Mouse (Mus musculus) c-Kit-positive CD71-positive TER-119-negative erythroid progenitor cells, embryonic 14.5 days (primary cell): ENCODE results near the gene Gp5.
"Not testable (repeated sequence)": the region's sequence is repeated elsewhere in the genome, so short reads cannot be mapped to it uniquely, and the experiment has no call there.

Source experiments
- DNase-seq: peaks from one replicate; pipeline ENCODE4 v3.0.0-alpha.2; 2013; ENCODE audit warnings: low read depth

Gp5 gene

DNA sequence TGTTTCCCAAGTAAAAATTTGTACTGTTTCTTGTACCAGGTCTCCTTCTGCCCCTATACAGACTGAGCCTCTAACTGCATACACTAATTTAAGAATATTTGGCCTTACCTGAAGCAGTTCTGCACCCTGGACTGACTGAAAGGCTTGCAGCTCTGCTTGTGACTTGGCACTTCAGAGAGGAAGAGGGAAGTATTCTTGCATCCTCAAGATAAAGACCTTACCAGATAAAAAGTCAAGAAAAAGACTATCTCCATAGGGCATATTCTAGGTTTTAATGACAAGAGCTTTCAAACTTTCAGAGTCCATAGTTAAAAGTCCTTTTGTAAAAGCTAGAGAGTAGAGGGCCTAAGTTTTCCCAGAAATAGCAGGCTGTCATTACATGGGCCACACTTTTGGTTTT is at the start of gene Gp5:
Gene Gp5 (minus strand): TSS at position 133 of the 400 bp plus-strand sequence.
- DNase-seq = peak; percentile 48

DNA sequence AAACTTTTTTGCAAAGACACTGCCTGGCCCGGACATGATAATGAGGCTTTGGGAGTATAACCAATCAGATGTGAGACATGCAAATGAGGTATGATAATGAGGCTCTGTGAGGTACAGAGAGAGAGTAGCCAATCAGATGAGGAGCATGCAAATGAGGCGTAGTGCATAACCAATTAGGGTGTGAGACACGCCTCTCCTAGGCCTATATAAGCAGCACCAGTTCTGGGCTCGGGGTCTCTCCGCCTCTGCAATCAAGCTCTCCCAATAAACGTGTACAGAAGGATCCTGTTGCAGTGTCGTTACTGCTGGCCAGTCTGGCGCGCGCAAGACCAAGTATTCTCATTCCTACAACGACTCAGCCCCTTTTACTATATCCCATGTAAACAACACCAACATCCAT is 42.9 kb upstream of the Gp5 start:
- DNase-seq = not testable (repeated sequence)

DNA sequence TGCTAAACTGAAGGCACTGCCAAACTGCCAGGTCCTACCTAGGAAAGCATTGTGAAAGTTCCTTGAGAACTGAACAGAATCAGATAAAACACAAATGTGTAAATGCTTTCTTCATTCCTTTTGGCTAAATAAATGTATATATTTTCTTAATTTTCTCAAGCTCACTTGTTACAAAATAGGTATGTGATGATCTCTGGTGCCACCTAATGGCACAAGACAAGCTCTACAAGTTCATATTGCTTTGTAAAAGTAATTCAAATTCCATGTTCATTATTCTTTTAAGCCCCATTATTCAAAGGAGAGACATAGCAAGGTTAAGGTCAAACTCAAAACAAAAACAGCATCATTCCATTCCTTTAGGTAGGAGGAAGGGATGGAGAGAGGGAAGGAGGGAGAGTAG is 3.7 kb upstream of the Gp5 start:
- DNase-seq = peak; percentile 55

DNA sequence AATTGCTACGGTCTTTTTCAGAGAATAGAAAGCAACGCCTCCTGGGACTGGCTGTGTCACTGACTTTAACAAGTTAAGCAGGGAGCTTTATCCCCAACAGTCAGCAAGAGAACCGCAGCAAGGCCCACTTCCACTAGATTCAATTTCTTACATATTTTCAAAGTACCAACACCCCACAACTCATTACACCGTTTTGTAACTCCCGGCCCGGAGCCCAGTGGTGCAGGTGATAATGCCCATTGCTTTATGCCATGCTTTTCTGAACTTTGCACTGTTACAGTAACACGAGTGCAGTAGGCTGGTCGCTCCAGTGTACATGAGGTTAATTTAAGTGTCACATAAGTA is 436 bp downstream of the Gp5 start:
- DNase-seq = no peak

DNA sequence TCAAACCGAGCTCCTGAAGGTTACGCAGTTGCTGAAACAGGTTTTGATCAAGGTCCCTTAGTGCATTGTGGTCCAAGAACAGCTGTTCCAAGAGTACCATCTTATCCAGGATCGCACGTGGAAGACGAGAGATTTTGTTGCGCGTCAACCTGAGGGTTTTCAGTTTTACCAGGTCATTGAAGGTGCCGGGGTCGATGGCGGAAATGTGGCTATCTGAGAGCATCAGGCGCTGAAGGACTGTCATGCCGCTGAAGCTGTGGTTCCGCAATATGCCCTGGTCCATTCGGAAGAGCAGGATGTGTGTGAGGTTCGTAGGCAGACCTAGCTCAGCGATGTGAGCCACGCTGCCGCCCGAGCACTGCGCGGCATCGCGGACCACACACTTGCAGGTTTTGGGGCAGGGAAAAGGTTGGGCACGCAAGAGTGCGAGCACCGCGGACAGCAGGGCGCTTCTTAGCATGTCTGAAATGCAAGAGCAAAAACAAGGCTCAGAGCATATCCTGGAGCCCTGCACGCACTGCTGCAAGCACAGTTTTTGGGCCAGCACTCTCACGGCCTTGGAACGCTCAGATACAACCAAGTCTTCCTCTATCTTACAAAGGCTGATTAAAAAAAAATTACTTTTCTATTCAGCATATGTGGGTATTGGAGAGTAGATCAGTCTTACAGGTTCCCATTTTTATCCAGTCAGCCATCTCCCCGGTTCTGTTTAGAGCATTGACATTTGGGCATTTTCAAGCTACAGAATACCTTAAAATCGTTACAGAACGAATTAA is 996 bp downstream of the Gp5 start:
- no peak for DNase-seq

DNA sequence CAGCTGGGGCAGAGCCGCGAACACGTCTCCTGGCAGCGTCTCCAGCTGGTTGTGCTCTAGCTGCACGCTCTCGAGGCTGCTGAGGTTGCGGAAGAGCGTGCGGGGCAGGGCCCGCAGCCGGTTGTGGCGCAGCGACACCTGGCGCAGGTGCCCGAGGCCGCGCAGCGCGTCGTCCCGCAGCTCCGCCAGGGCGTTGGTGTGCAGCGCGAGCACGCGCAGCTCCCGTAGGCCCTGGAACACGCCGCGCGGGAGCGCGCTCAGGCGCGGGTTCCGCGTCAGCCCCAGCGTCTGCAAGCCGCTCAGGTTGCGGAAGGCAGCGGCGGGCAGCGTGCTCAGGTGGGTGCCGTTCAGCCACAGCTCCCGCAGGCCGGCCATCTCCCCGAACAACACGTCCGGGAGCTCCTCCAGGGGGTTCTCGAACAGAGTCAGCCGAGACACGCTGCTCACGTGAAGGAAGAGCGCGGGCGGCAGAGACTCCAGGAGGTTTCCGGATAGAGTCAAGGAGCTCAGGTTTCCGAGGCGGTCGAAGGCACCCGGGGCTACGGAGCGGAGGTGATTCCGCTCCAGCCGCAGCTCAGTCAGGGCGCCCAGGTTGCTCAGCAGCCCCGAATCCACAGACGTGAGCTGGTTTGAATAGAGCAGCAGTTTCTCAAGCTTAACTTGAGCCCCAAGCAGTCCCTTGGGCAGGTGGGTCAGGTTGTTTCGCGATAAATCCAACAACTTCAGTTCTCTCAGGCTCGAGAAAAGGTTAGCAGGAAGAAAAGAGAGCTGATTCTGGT is 1.8 kb downstream of the Gp5 start:
- DNase-seq = peak; percentile 27

DNA sequence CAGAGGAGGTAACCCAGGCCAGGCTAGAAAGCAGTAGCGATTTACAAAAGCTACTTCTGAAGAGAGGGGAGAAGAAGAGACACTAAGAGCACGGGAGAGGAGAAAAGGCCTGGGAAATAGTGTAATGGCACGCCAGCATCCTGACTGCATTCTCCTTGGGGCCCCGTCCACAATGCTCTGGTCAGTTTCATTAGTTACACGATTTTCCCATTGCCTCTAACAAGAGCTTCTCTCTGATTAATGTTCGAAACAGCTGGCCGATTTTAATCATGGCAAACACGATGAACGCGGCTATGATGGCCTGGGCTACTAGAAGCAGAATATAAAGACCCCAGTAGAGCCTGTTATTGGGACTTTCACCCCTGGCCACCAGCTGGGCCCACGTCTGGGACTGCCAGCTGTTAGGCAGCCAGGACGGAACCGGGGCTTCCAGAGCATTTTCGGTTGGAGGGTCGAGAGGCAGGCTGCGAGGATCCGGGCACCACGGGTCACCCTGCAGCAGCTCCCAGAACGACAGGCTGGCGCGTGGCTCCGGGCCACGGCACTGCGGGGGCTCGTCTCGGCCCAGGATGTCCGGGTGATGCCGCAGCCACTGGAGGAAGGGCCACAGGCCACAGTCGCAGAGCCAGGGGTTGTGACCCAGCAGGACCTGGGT is 2.5 kb downstream of the Gp5 start:
- no peak for DNase-seq

DNA sequence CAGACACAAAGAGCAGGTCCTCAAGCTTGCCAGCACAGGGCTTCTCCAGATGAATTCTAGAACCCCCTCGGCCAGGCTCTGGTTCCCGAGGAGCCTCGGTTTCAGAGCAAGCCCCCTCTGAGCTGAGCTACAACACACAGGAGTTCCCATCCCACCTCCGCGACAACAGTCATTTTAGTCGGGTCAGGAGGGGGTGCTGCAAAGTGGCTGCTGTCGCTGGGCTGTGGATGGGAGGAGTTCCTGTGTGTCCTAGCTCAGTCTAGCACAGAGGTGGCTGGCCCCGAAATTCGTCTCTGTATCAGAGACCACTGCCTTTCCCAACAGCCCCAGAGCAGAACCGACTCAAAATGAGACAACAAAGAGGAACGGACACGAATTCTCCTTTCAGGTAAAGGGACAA is 3.3 kb downstream of the Gp5 start:
- no peak for DNase-seq

DNA sequence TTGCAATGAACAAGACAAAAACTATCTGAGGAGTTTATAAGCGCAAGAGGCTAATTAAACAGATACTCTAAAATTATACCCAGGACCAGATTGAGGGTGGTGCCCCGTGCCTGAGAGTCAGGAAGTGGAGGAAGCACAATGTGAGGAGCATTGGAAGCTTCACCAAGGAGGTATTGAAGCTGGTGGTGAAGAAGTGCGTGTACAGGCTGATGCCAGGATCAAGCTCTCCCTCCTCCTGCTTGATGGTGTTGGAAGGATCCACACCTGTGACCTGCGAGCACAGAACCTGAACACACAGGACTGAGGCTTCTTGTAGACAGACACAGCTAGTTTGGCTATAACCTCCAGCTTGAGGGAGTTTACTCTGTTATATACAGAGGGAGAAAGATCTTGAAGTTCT is 4.5 kb downstream of the Gp5 start:
- no peak for DNase-seq

DNA sequence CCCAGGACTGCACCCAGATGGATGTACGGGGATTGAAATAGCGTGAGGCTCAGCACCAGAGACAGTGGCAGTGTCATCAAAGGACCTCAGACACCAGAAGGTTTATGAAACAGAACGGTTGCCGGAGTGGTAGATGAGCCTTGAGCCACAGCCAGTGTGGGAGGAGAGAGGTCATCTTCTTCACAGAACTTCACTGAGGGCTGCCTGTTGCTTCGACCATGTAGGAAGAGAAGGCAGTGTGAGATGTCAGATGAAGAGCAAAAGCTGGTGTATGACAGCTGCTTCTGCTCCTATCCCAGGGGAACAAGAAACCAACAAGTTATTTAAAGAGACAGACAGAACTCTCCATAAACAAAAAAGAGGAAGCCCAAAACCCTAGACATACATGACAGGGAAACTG is 6.3 kb downstream of the Gp5 start:
- no peak for DNase-seq

DNA sequence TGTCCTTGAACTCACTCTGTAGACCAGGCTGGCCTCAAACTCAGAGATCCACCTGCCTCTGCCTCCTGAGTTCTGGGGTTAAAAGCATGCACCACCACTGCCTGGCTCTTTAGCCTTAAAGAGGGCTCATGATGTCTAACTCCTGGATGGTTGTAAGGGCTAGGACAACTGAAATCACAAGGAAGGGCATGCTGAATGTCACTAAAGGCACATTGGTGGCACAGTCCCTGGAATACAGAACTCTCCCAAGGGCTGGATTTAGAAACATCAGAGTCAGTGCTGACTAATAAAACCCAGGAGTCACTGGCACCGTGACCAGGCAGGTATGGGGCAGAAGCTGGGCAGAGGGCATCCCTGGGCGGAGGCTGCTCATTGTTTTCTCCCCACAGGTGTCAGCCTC is 7.2 kb downstream of the Gp5 start:
- no peak for DNase-seq

DNA sequence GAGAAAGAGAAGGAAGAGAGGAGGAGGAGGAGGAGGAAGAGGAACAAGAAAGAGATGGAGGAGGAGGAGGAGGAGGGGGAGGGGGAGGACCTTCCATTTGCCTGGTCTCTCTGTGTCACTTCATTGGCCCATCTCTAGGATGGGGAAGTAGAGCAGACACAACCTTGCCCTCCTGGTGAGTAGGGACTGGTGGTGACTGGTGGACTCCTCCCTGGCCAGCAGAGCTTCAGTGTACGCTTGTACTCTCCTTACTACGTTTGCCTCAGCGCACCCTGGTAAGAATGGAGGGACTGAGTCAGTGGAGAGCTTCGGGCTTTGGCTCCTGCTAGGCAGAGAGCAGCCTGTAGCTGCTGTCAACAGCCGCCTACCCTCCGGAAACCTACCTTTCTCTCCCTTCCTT is 7.9 kb downstream of the Gp5 start:
- no peak for DNase-seq

DNA sequence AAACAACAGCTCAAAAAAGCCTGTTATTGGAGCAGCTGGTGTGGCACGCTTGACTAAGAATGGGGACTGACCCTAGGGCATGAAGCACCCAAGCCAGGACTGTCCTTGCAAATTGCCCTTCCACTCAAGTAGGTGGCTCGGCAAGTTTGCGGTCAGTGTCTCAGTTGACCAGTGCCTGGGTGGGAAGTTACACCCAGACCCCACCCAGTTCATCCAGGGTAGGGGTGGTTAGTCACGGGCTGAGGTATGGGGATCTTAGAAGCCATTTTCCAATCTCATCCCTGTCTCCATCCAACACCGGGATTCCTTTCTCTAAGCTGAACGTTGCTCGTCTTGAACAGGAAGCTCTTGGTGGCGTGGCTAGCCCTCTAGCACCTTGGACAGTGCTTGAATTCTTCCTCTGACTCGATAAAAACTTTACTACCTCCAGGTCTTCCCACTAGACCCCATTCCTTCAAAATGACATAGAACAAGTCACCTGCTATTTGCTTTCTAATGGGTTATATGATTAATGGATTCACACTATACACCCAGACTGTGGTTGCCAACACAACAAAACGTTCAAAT is 10.8 kb downstream of the Gp5 start:
- DNase-seq = no peak

DNA sequence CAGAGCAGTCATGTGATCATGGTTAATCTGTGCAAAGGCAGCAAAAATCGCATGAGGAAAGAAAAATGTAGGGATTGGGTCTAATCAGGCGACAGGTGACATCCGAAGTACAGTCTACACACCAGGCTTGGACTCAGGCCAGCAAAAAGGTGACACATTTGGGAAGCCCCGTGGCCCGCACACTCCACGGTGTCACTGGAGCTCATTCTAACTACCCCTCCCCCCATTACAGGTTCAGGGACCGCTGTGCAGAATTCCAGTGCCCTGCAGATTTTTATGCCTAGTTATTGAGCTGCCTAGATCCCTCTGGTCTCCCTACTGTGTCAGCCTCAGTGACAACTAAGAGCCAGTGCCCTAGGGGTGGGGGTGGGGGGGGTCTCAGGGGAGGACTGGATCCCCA is 13.1 kb downstream of the Gp5 start:
- no peak for DNase-seq

DNA sequence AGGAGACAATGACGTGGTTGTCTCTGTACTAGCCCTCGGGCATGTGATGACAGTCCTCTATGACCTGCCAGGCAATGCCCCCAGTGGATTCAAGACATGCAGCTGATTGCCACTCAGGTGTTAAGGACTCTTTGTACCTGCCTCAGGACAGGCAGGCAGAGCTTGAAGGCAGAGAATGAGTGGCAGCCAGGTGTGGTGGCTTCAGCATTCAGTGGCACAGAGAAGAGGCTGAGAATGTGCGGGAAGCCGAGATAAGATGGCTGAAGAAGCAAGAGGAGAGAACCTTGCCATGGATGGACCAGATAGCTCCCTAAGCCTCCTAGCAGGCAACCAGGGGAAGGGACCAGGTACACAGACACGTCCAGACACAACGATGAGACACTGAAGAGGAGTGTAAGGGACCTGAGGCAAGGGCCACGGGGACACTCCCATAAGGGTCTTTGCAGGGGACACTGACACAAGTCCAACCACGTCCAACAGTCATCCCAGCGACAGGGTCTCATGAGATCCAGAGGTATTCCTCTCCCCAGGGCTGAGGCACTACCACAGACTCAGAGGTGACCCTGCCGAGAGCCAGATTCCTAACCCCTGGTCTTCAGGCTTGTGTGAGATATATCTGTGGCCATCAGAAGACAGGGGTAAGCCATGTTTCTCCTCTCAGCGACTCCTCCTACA is 13.8 kb downstream of the Gp5 start:
- DNase-seq = no peak

DNA sequence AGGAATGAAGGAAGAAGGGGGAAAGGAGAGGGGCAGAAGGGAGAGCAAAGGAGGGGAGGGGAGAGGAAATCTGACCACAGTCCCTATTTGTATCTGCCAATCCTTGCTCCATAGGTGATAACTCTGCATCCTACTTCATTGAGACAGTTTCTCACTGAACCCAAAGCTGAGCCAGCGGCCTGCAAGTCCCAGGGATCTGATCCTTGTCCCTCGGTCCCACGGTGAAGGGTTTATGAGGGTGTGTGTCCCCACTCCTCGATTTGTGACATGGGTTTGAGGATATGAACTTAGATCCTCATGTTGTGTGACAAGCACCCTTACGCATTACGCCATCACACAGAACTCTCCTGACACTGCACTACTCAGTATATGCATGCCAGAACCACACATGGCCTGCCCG is 15.5 kb downstream of the Gp5 start:
- DNase-seq = no peak

DNA sequence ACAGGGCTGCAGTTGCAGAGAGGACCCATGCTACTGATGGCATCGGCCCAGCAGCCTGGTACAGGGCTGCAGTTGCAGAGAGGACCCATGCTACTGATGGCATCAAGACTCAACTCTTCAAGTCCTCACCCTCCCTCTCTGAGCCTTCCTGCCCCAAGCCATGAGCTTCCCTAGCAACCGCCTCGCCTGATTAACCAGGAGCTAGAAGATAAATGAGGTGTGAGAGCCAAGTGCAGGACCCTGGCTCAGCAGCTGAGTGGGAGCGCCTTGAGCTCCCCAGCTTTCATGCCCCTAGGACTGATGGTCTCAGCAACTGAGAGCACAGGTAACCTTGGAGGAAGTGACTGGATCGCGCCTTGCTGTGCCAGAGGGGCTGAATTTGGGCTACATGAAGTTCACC is 20.1 kb downstream of the Gp5 start:
- no peak for DNase-seq

DNA sequence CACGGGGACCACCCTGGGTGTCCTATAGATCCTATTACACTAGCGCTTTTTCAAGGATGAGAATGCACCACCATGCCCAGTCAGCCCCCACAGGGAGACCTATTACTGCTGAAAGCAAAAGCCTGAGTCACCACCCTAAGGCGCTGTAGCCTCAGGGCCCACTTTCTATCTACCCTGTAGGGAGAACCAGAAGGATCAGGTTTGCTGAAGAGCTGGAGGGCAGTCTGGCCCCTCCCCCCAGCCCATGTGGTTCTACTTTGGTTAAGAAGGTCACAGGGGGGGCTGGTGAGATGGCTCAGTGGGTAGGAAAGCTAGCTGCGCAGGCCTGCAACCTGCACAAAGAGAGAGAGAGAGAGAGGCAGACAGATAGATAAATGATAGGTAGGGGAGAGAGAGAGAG is 24.9 kb downstream of the Gp5 start:
- no peak for DNase-seq

DNA sequence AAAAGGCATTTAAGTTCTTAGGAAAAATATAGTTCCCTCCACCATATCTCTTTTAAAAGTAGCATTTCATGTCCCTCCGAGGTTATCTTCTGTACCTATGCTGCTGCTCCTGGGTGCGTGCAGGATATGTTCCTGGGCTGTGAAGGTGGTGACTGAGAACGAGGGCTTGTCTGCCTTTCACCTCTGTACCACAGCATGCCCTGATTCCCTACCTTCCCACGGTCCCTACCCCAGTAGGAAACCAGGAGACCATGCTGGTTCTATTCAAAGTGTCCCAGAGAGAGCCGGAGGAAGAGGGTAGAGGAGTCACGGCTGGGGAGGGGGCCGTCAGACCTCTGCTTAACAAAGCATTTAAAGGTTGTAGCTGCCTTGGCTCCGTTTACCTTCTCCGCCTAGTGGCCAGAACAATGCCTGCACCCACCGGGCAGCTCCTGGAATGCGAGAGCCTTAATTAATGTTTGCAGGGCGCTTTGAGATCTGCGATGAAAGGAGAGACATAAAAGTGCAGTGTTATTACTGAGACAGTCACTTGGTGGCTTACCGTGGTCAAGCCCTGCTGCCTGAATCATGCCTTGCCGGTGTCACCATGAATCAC is 26.7 kb downstream of the Gp5 start:
- peak; percentile 7 for DNase-seq

DNA sequence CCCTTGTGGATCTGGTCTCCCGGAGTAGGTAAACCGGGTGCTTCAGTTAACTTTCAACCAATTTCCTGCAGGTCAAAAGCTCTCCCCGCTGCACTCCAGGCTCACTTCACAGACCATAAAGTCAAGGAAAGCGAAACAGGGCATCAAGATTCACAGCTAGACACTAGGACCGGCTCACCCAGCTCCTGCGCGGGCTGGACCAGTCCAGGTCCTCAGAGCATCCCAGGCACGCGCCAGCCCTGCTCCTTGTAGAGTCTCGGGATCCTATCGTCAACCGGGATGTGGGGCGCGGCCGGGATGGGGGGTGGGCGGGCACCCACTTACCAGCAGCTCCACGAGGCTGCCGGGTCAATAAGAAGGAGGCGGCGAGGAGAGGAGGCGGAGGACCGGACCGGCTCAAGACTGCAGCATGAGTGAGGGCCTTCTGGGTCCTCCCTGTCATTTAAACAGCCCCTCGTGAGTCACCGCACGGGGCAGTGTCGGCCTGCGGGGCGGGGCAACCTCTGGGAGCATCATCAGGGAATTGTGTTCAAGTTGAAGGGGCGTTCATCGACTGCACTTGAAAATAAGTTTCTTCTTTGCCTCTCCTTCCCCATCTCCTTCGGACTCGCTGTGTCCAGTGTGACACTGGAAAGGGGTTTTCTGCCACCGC is 27.6 kb downstream of the Gp5 start, which contains the start of gene Lrrc15:
Gene Lrrc15 (minus strand): TSS at position 413 of the 652 bp plus-strand sequence.
- no peak for DNase-seq

DNA sequence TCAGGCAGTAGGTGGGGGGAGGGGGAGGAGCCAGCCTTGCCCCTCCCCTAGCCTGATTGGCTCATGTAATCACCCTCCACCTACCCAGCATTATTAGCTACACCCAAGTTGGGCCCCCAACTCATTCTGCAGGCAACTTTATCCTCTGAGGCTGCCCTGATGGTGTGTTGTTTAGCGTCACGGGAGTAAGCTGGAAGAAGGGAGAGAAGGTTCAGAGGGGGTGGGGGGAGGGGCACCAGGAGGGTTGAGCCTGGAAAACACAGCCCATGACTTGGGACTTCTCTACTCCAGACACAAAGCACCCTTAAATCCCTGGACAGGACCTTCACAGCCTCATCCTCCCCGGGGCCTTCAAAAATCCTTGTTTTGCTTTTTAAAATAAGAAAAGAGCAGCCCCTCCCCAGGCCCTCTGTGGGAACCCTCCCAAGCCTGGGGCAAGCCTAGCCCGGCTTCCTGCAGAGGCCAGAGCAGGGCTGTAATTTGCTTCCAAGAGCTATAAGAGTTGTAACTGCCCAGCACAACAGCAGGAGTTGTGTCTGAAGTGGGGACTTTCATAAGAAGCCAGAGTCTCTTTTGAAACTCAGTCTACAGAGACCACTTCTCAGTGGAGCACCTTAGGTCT is 29.8 kb downstream of the Gp5 start:
- DNase-seq = no peak
